14 mouse cellular contexts compared by ENCODE assay signal in genomic region chr16:32115781-32116180, GRCm38 (mm10). TPM values are rescaled to one million over a fixed set of nuclear protein-coding genes. Genes with fewer than 3 reads are reported as not detected.
A peak's percentile ranks its signal among the peaks of the same experiment; 100 is the strongest.
DNase-seq lines count a peak whose midpoint lies in the region; ATAC-seq and TF ChIP-seq lines count a peak whose summit lies in the region.
"Had no signal": no experiment of that assay in that cellular context is flagged by ENCODE, and none has a peak within 500 bp of the region (broad histone marks: within the 10 kb centered on the region; RNA-seq: fewer than 3 reads in every experiment).

No protein-coding gene starts in this region.

- H3K4me1 ChIP-seq in heart, embryonic 11.5 days (ENCODE audit: control insufficient read depth, insufficient read depth, low read length): no peaks in the 10 kb centered on the region
- H3K4me1 ChIP-seq in liver, embryonic 11.5 days (replicated peaks; ENCODE audit: control insufficient read depth, insufficient read depth, low read length): peaks cover 5% of the 10 kb centered on the region; the same call in 1 of the 2 replicates
- peaks cover 4% of the 10 kb centered on the region for H3K4me1 ChIP-seq in ES-Bruce4 (ENCODE audit: control insufficient read depth, insufficient read depth, low read length)
- peaks cover 39% of the 10 kb centered on the region for H3K4me1 ChIP-seq in liver, embryonic 15.5 days (replicated peaks)
- peaks cover 18% of the 10 kb centered on the region for H3K4me1 ChIP-seq in thymus, adult 2 months (replicated peaks; ENCODE audit: control insufficient read depth, insufficient read depth, low read length)

- TF ChIP-seq POLR2A in ES-Bruce4 (IDR thresholded peaks at IDR 0.05; ENCODE audit: insufficient read depth, low read length): no peak
- TF ChIP-seq POLR2A in thymus, adult 2 months (IDR thresholded peaks at IDR 0.05; ENCODE audit: control insufficient read depth, extremely low read depth, insufficient read depth, low read length, poor library complexity): no peak

- no peak overlapping the region for H3K27ac ChIP-seq in heart, embryonic 11.5 days (ENCODE audit: low read depth, low read length)
- no peak overlapping the region for H3K27ac ChIP-seq in liver, embryonic 11.5 days (ENCODE audit: low read depth, low read length)
- H3K27ac ChIP-seq in ES-Bruce4 (ENCODE audit: insufficient read depth, low read length): no peak overlapping the region
- no peak overlapping the region for H3K27ac ChIP-seq in liver, embryonic 15.5 days (replicated peaks)
- H3K27ac ChIP-seq in thymus, adult 2 months (ENCODE audit: control insufficient read depth, insufficient read depth, low read length): no peak overlapping the region
- H3K27ac ChIP-seq: embryonic facial prominence, embryonic 15.5 days; forebrain, embryonic 10.5 days; hindbrain, embryonic 14.5 days; left cerebral cortex, adult 2 months had no signal

- H3K27me3 ChIP-seq in heart, embryonic 11.5 days (ENCODE audit: control insufficient read depth, insufficient read depth, low read length): no peaks in the 10 kb centered on the region
- no peaks in the 10 kb centered on the region for H3K27me3 ChIP-seq in liver, embryonic 11.5 days (replicated peaks; ENCODE audit: control insufficient read depth, insufficient read depth, low read length)
- H3K27me3 ChIP-seq in ES-Bruce4 (ENCODE audit: control insufficient read depth, insufficient read depth, low read length, poor library complexity, severe bottlenecking): no peaks in the 10 kb centered on the region
- H3K27me3 ChIP-seq in liver, embryonic 15.5 days: no peaks in the 10 kb centered on the region
- H3K27me3 ChIP-seq in thymus, adult 2 months (ENCODE audit: control insufficient read depth, insufficient read depth, low read length): no peaks in the 10 kb centered on the region
- H3K27me3 ChIP-seq: embryonic facial prominence, embryonic 15.5 days; Patski had no signal

- H3K9ac ChIP-seq in heart, embryonic 11.5 days (ENCODE audit: low read depth, low read length): no peak overlapping the region
- H3K9ac ChIP-seq in liver, embryonic 11.5 days (ENCODE audit: low read depth, low read length): no peak overlapping the region
- H3K9ac ChIP-seq in ES-Bruce4 (ENCODE audit: low read depth, poor library complexity, severe bottlenecking): peak overlapping the region; percentile 27; the same call in 1 of the 2 replicates
- H3K9ac ChIP-seq in liver, embryonic 15.5 days: 0 out of 2 replicates have a peak overlapping the region, but pooled peaks have one; percentile 5
- H3K9ac ChIP-seq: embryonic facial prominence, embryonic 15.5 days; hindbrain, embryonic 14.5 days had no signal

- no peaks in the 10 kb centered on the region for H3K9me3 ChIP-seq in heart, embryonic 11.5 days (replicated peaks; ENCODE audit: control insufficient read depth, low read length)
- H3K9me3 ChIP-seq in liver, embryonic 11.5 days (ENCODE audit: control insufficient read depth, low read length): no peaks in the 10 kb centered on the region
- H3K9me3 ChIP-seq in ES-Bruce4 (replicated peaks; ENCODE audit: control insufficient read depth, insufficient read depth, low read length, poor library complexity, severe bottlenecking): no peaks in the 10 kb centered on the region
- no peaks in the 10 kb centered on the region for H3K9me3 ChIP-seq in liver, embryonic 15.5 days (replicated peaks)
- H3K9me3 ChIP-seq: embryonic facial prominence, embryonic 15.5 days; forebrain, embryonic 10.5 days had no signal

- peak overlapping the region; percentile 17; the same call in 1 of the 2 replicates for H3K4me2 ChIP-seq in heart, embryonic 11.5 days
- peak overlapping the region; percentile 30 for H3K4me2 ChIP-seq in liver, embryonic 11.5 days
- peak overlapping the region; percentile 27 for H3K4me2 ChIP-seq in liver, embryonic 15.5 days
- H3K4me2 ChIP-seq: hindbrain, embryonic 14.5 days had no signal

- no peak overlapping the region for H3K4me3 ChIP-seq in heart, embryonic 11.5 days (ENCODE audit: low read depth, low read length)
- H3K4me3 ChIP-seq in liver, embryonic 11.5 days (ENCODE audit: low read depth, low read length): no peak overlapping the region
- peak overlapping the region; percentile 21; the same call in 1 of the 2 replicates for H3K4me3 ChIP-seq in ES-Bruce4 (ENCODE audit: low read depth, low read length)
- no peak overlapping the region for H3K4me3 ChIP-seq in liver, embryonic 15.5 days (replicated peaks)
- H3K4me3 ChIP-seq in thymus, adult 2 months (ENCODE audit: control insufficient read depth, insufficient read depth, low read length): no peak overlapping the region
- H3K4me3 ChIP-seq: embryonic facial prominence, embryonic 15.5 days; forebrain, embryonic 10.5 days; left cerebral cortex, adult 2 months had no signal

- DNase-seq in heart, postnatal 36 days: no peak
- DNase-seq in liver, embryonic 11.5 days (ENCODE audit: low spot score): no peak
- no peak for DNase-seq in liver
- no peak for DNase-seq in right cerebral cortex, postnatal 4 days
- DNase-seq in thymus, adult 2 months: no peak

- intact Hi-C loops in heart, postnatal 36 days (cut with DNase I): loop anchor here (2.0 to 5.0 kb wide), 4 partner anchors 49 to 383 kb away; partner anchors contain the start of genes Fbxo45, Nrros and Wdr53

- no peaks in the 10 kb centered on the region for H3K36me3 ChIP-seq in heart, embryonic 11.5 days (ENCODE audit: control insufficient read depth, insufficient read depth, low read length)
- H3K36me3 ChIP-seq in liver, embryonic 11.5 days (ENCODE audit: control insufficient read depth, insufficient read depth, low read length): no peaks in the 10 kb centered on the region
- no peaks in the 10 kb centered on the region for H3K36me3 ChIP-seq in ES-Bruce4 (ENCODE audit: control insufficient read depth, insufficient read depth, low read length, poor library complexity, severe bottlenecking)
- H3K36me3 ChIP-seq in liver, embryonic 15.5 days (replicated peaks): no peaks in the 10 kb centered on the region
- no peaks in the 10 kb centered on the region for H3K36me3 ChIP-seq in thymus, adult 2 months (ENCODE audit: control insufficient read depth, insufficient read depth, low read length)
- H3K36me3 ChIP-seq: embryonic facial prominence, embryonic 15.5 days had no signal

- no peak for TF ChIP-seq EP300 in ES-Bruce4 (IDR thresholded peaks at IDR 0.05; ENCODE audit: insufficient read depth, low read depth, low read length)

- no peak for ATAC-seq in heart, embryonic 11.5 days (replicated peaks; ENCODE audit: insufficient number of reproducible peaks, low FRiP score, low TSS enrichment)
- ATAC-seq in liver, embryonic 11.5 days (replicated peaks; ENCODE audit: low FRiP score): no peak
- no peak for ATAC-seq in liver, embryonic 15.5 days (ENCODE audit: insufficient read depth)
- ATAC-seq: intestine, postnatal 0 days; Patski had no signal

- 43% methylated on average over 6 of the region's 6 CpGs for WGBS in heart, embryonic 11.5 days (ENCODE audit: insufficient replicate concordance)
- 51% methylated on average over 6 of the region's 6 CpGs for WGBS in liver, embryonic 11.5 days
- WGBS in liver, embryonic 15.5 days (ENCODE audit: insufficient replicate concordance): 25% methylated on average over 6 of the region's 6 CpGs
- WGBS in thymus, adult 2 months: 38% methylated on average over 6 of the region's 6 CpGs

- TF ChIP-seq CTCF in ES-Bruce4 (IDR thresholded peaks at IDR 0.05; ENCODE audit: low read depth, low read length): no peak
- TF ChIP-seq CTCF in thymus, adult 2 months (IDR thresholded peaks at IDR 0.05; ENCODE audit: borderline replicate concordance, control insufficient read depth, extremely low read depth, insufficient read depth, low read length, poor library complexity): no peak

RNA-seq across cellular contexts. Expression of gene Cep19, which starts 16.2 kb away (rescaled TPM):
- polyA plus RNA-seq in heart, embryonic 11.5 days (2014; fragmentation: Nextera tagmentation; extraction: Ambion mirVana): 22.0 and 24.4 TPM in 2 replicates
- total RNA-seq in heart, postnatal 36 days (2021): 10 to 100 TPM; 10.1 to 10.5 TPM
- 14.3 and 14.7 TPM in 2 replicates for polyA plus RNA-seq in liver, embryonic 11.5 days (2014; fragmentation: Nextera tagmentation; extraction: Ambion mirVana)
- 12.7 and 13.0 TPM in 2 replicates for polyA plus RNA-seq in ES-Bruce4 (2011; ENCODE audit: insufficient read depth, insufficient read length, low read depth, missing spikeins)
- polyA plus RNA-seq in liver, embryonic 15.5 days (2015; fragmentation: Nextera tagmentation; extraction: Ambion mirVana): 4.7 and 5.5 TPM in 2 replicates
- polyA plus RNA-seq in thymus, adult 2 months (2012; rRNA removed): 21.4 and 21.7 TPM in 2 replicates

RNA-seq across cellular contexts. Expression of gene Pigx, which starts 16.2 kb away (rescaled TPM):
- 86.3 and 91.7 TPM in 2 replicates for polyA plus RNA-seq in heart, embryonic 11.5 days (2014; fragmentation: Nextera tagmentation; extraction: Ambion mirVana)
- 10 to 100 TPM; 17.7 to 18.7 TPM for total RNA-seq in heart, postnatal 36 days (2021)
- polyA plus RNA-seq in liver, embryonic 11.5 days (2014; fragmentation: Nextera tagmentation; extraction: Ambion mirVana): 57.1 and 63.0 TPM in 2 replicates
- polyA plus RNA-seq in ES-Bruce4 (2011; ENCODE audit: insufficient read depth, insufficient read length, low read depth, missing spikeins): 69.1 and 69.2 TPM in 2 replicates
- polyA plus RNA-seq in liver, embryonic 15.5 days (2015; fragmentation: Nextera tagmentation; extraction: Ambion mirVana): 27.8 and 31.5 TPM in 2 replicates
- polyA plus RNA-seq in thymus, adult 2 months (2012; rRNA removed): 81.6 and 89.5 TPM in 2 replicates

RNA-seq across cellular contexts. Expression of gene Pak2, which starts 36.6 kb away (rescaled TPM):
- polyA plus RNA-seq in heart, embryonic 11.5 days (2014; fragmentation: Nextera tagmentation; extraction: Ambion mirVana): 33.9 and 37.5 TPM in 2 replicates
- total RNA-seq in heart, postnatal 36 days (2021): 10 to 100 TPM; 26.1 to 26.7 TPM
- 30.0 and 32.9 TPM in 2 replicates for polyA plus RNA-seq in liver, embryonic 11.5 days (2014; fragmentation: Nextera tagmentation; extraction: Ambion mirVana)
- 76.8 and 81.0 TPM in 2 replicates for polyA plus RNA-seq in ES-Bruce4 (2011; ENCODE audit: insufficient read depth, insufficient read length, low read depth, missing spikeins)
- 9.5 and 9.7 TPM in 2 replicates for polyA plus RNA-seq in liver, embryonic 15.5 days (2015; fragmentation: Nextera tagmentation; extraction: Ambion mirVana)
- polyA plus RNA-seq in thymus, adult 2 months (2012; rRNA removed): 35.3 and 40.8 TPM in 2 replicates

RNA-seq across cellular contexts. Expression of gene Nrros, which starts 49.6 kb away (rescaled TPM):
- polyA plus RNA-seq in heart, embryonic 11.5 days (2014; fragmentation: Nextera tagmentation; extraction: Ambion mirVana): 5.9 and 6.6 TPM in 2 replicates
- 1 to 10 TPM; 4.7 to 5.2 TPM for total RNA-seq in heart, postnatal 36 days (2021)
- 34.4 and 35.4 TPM in 2 replicates for polyA plus RNA-seq in liver, embryonic 11.5 days (2014; fragmentation: Nextera tagmentation; extraction: Ambion mirVana)
- 0.61 and 1.1 TPM in 2 replicates for polyA plus RNA-seq in ES-Bruce4 (2011; ENCODE audit: insufficient read depth, insufficient read length, low read depth, missing spikeins)
- polyA plus RNA-seq in liver, embryonic 15.5 days (2015; fragmentation: Nextera tagmentation; extraction: Ambion mirVana): 24.1 and 24.5 TPM in 2 replicates
- 148 and 157 TPM in 2 replicates for polyA plus RNA-seq in thymus, adult 2 months (2012; rRNA removed)
- polyA plus RNA-seq: Patski had no signal

Comparison
In these comparisons a context has a peak if more than half of its experiments do, and no peak if none do; other contexts are left out.
1. H3K9ac ChIP-seq: peak in ES-Bruce4 (single experiment) and liver, embryonic 15.5 days (single experiment); none in heart, embryonic 11.5 days (single experiment) and liver, embryonic 11.5 days (single experiment).
2. Peak in every context shown above with its lines, with median percentiles within 50 percentile points of each other: H3K4me2 ChIP-seq.